Comparison of ENCODE assay signal across 8 mouse cellular contexts in genomic region chr11:70239541-70240279, GRCm38 (mm10). TPM values are rescaled to one million over a fixed set of nuclear protein-coding genes. Genes with fewer than 3 reads are reported as not detected.
DNase-seq lines count a peak whose midpoint lies in the region; ATAC-seq lines count a peak whose summit lies in the region.

Gene Gm21988 (minus strand): TSS chr11:70239830.
Gene Rnasek (minus strand): TSS chr11:70239842.

- H3K9me3 ChIP-seq in hindbrain, embryonic 15.5 days = no peaks in the 10 kb centered on the region

- ATAC-seq in hindbrain, embryonic 15.5 days (ENCODE audit: low FRiP score, low read depth) = peak; percentile 50

- peak within 1 kb of the TSS; percentile 98 for H3K9ac ChIP-seq in hindbrain, embryonic 15.5 days

- peak within 1 kb of the TSS; percentile 95 for H3K4me2 ChIP-seq in hindbrain, embryonic 15.5 days

- H3K27ac ChIP-seq in hindbrain, embryonic 15.5 days (replicated peaks) = peak within 1 kb of the TSS; percentile 96

- WGBS in hindbrain, embryonic 15.5 days = under 1% methylated on average over 32 of the region's 35 CpGs

- peak within 1 kb of the TSS; percentile 92 for H3K4me3 ChIP-seq in hindbrain, embryonic 15.5 days

- peaks cover 12% of the 10 kb centered on the region for H3K36me3 ChIP-seq in hindbrain, embryonic 15.5 days

- DNase-seq in NIH3T3 (ENCODE audit: low read depth) = peak; percentile 90
- DNase-seq in cerebellum, adult 9-11 months = peak; percentile 89
- peak; percentile 77 to 80 for DNase-seq in frontal cortex, postnatal 25 days (ENCODE audit: low spot score in 2 of 2)
- DNase-seq in left cerebral cortex, adult 11 months (ENCODE audit: low spot score) = peak; percentile 82
- DNase-seq in lung, postnatal 36 days = peak; percentile 93
- DNase-seq in retina, embryonic 14.5 days (ENCODE audit: low spot score) = peak; percentile 88
- peak; percentile 69 to 80 for DNase-seq in thymus, postnatal 36 days

- H3K4me1 ChIP-seq in hindbrain, embryonic 15.5 days (replicated peaks) = peaks cover 33% of the 10 kb centered on the region

- H3K27me3 ChIP-seq in hindbrain, embryonic 15.5 days = 0 out of 2 replicates have a peak, but pooled peaks cover 5% of the 10 kb centered on the region

RNA-seq across cellular contexts. Expression of gene Gm21988, which starts in this region (rescaled TPM):
- polyA plus RNA-seq in hindbrain, embryonic 15.5 days (2015; fragmentation: Nextera tagmentation; extraction: Ambion mirVana) = 13.7 TPM in 2 replicates

RNA-seq across cellular contexts. Expression of gene Rnasek, which starts in this region (rescaled TPM):
- polyA plus RNA-seq in hindbrain, embryonic 15.5 days (2015; fragmentation: Nextera tagmentation; extraction: Ambion mirVana) = 394 and 408 TPM in 2 replicates

Comparison
In these comparisons a context has a peak if more than half of its experiments do, and no peak if none do; other contexts are left out.
1. Peak in every context shown above with its lines: DNase-seq, ATAC-seq, H3K4me3 ChIP-seq and H3K27ac ChIP-seq.